ENCODE assay signal across 8 mouse cellular contexts in the genomic region with DNA sequence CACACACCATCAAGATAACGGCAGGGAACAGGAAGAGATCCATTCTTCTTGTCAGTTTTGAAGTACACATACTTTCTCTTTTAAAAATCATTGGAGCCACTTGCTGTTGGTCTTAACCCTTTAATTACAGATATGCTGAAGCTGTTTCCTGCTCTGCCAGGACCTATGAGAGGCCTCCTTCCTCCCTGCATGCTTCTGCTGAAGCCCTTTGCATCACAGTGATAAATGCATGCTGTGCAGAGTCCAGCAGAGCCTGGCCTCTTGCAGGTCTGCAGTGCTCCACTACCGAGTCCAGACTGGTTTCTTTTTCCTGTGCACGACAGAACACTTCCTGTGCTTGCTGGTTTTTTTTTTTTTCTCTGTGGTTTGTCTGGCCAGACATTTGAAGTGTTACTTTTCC.
DNase-seq lines count a peak whose midpoint lies in the region; ATAC-seq and TF ChIP-seq lines count a peak whose summit lies in the region.

No protein-coding gene starts in this region.

- no peak for DNase-seq in heart, adult 2 months
- peak; percentile 67 for DNase-seq in CD4-positive helper T cell, adult 2 months (ENCODE audit: low read depth, low spot score)
- DNase-seq in liver, embryonic 11.5 days (ENCODE audit: low spot score), result no peak
- DNase-seq in left cerebral cortex, postnatal 4 days, result no peak
- no peak for DNase-seq in urinary bladder, adult 2 months (ENCODE audit: low spot score)

- H3K4me3 ChIP-seq in heart, embryonic 13.5 days, result no peak overlapping the region
- H3K4me3 ChIP-seq in heart, adult 2 months, result no peak overlapping the region
- no peak overlapping the region for H3K4me3 ChIP-seq in liver, embryonic 11.5 days (ENCODE audit: low read depth, low read length)
- H3K4me3 ChIP-seq in midbrain, embryonic 15.5 days, result no peak overlapping the region

- H3K9me3 ChIP-seq in heart, embryonic 13.5 days, result no peaks in the 10 kb centered on the region
- no peaks in the 10 kb centered on the region for H3K9me3 ChIP-seq in liver, embryonic 11.5 days (ENCODE audit: control insufficient read depth, low read length)
- H3K9me3 ChIP-seq in midbrain, embryonic 15.5 days, result no peaks in the 10 kb centered on the region

- no peaks in the 10 kb centered on the region for H3K36me3 ChIP-seq in heart, embryonic 13.5 days
- H3K36me3 ChIP-seq in heart, adult 2 months (ENCODE audit: control insufficient read depth, insufficient read depth, low read length), result no peaks in the 10 kb centered on the region
- no peaks in the 10 kb centered on the region for H3K36me3 ChIP-seq in liver, embryonic 11.5 days (ENCODE audit: control insufficient read depth, insufficient read depth, low read length)
- no peaks in the 10 kb centered on the region for H3K36me3 ChIP-seq in midbrain, embryonic 15.5 days (replicated peaks)

- WGBS in heart, embryonic 13.5 days, result 29% methylated on average over 3 of the region's 3 CpGs
- WGBS in heart, adult 2 months, result 24% methylated on average over 3 of the region's 3 CpGs
- WGBS in liver, embryonic 11.5 days, result 7% methylated on average over 3 of the region's 3 CpGs
- 60% methylated on average over 3 of the region's 3 CpGs for WGBS in midbrain, embryonic 15.5 days

- H3K9ac ChIP-seq in heart, embryonic 13.5 days, result no peak overlapping the region
- H3K9ac ChIP-seq in heart, adult 2 months (ENCODE audit: low read depth, low read length), result no peak overlapping the region
- H3K9ac ChIP-seq in liver, embryonic 11.5 days (ENCODE audit: low read depth, low read length), result no peak overlapping the region
- no peak overlapping the region for H3K9ac ChIP-seq in midbrain, embryonic 15.5 days

- no peaks in the 10 kb centered on the region for H3K27me3 ChIP-seq in heart, embryonic 13.5 days (replicated peaks)
- H3K27me3 ChIP-seq in heart, adult 2 months (ENCODE audit: control insufficient read depth, insufficient read depth, low read length), result no peaks in the 10 kb centered on the region
- H3K27me3 ChIP-seq in liver, embryonic 11.5 days (replicated peaks; ENCODE audit: control insufficient read depth, insufficient read depth, low read length), result no peaks in the 10 kb centered on the region
- no peaks in the 10 kb centered on the region for H3K27me3 ChIP-seq in midbrain, embryonic 15.5 days (replicated peaks)

- no peak for TF ChIP-seq EP300 in heart, adult 2 months (IDR thresholded peaks at IDR 0.05; ENCODE audit: insufficient read depth, low read depth, low read length)

- H3K27ac ChIP-seq in heart, embryonic 13.5 days (replicated peaks), result peak overlapping the region; percentile 8
- no peak overlapping the region for H3K27ac ChIP-seq in heart, adult 2 months
- peak overlapping the region; percentile 17; the same call in 1 of the 2 replicates for H3K27ac ChIP-seq in liver, embryonic 11.5 days (ENCODE audit: low read depth, low read length)
- no peak overlapping the region for H3K27ac ChIP-seq in midbrain, embryonic 15.5 days

- intact Hi-C loops in heart, adult 2 months (cut with DNase I), result no loop called here
- intact Hi-C loops in left cerebral cortex, postnatal 4 days (cut with DNase I), result no loop called here

- H3K79me2 ChIP-seq in heart, adult 2 months (replicated peaks; ENCODE audit: control insufficient read depth, insufficient read depth, low read length), result no peaks in the 10 kb centered on the region

- no peak for TF ChIP-seq POLR2A in heart, adult 2 months (IDR thresholded peaks at IDR 0.05; ENCODE audit: insufficient read depth, low read depth, low read length)

- H3K4me1 ChIP-seq in heart, embryonic 13.5 days, result peaks cover 31% of the 10 kb centered on the region
- H3K4me1 ChIP-seq in heart, adult 2 months (ENCODE audit: control insufficient read depth, insufficient read depth, low read length), result peaks cover 3% of the 10 kb centered on the region; the same call in 1 of the 2 replicates
- peaks cover 21% of the 10 kb centered on the region for H3K4me1 ChIP-seq in liver, embryonic 11.5 days (replicated peaks; ENCODE audit: control insufficient read depth, insufficient read depth, low read length)
- no peaks in the 10 kb centered on the region for H3K4me1 ChIP-seq in midbrain, embryonic 15.5 days

- TF ChIP-seq CTCF in heart, adult 2 months (IDR thresholded peaks at IDR 0.05), result no peak

- no peak for ATAC-seq in heart, embryonic 13.5 days (ENCODE audit: extremely low read depth, insufficient number of reproducible peaks, low FRiP score, low TSS enrichment)
- peak; percentile 24 for ATAC-seq in granulocyte monocyte progenitor cell, adult 5-6 weeks (replicated peaks; ENCODE audit: poor library complexity, severe bottlenecking)
- peak; percentile 26 for ATAC-seq in liver, embryonic 11.5 days (replicated peaks; ENCODE audit: low FRiP score)
- ATAC-seq in midbrain, embryonic 15.5 days (replicated peaks), result no peak

- H3K4me2 ChIP-seq in heart, embryonic 13.5 days, result no peak overlapping the region; the same call in 1 of the 2 replicates
- H3K4me2 ChIP-seq in liver, embryonic 11.5 days, result 0 out of 2 replicates have a peak overlapping the region, but pooled peaks have one; percentile 14
- H3K4me2 ChIP-seq in midbrain, embryonic 15.5 days, result no peak overlapping the region

Comparison
In these comparisons a context has a peak if more than half of its experiments do, and no peak if none do; other contexts are left out.
1. H3K27ac ChIP-seq: peak in heart, embryonic 13.5 days (single experiment) and liver, embryonic 11.5 days (single experiment); none in heart, adult 2 months (single experiment) and midbrain, embryonic 15.5 days (single experiment).
2. ATAC-seq: peak in granulocyte monocyte progenitor cell, adult 5-6 weeks (single experiment) and liver, embryonic 11.5 days (single experiment); none in heart, embryonic 13.5 days (single experiment) and midbrain, embryonic 15.5 days (single experiment).